Mouse (Mus musculus) neural tube, embryonic 12.5 days (tissue): ENCODE results near the gene Fmo3. TPM values are rescaled to one million over a fixed set of nuclear protein-coding genes. Genes with fewer than 3 reads are reported as not detected.

Experiments used
- ATAC-seq: fragments of 200-750 bp; cut with Nextera tagmentation; 2 replicates; pipeline ENCODE4 v1.8.0; 2017; ENCODE audit warnings: low read depth, mild to moderate bottlenecking, moderate TSS enrichment, moderate library complexity; ENCODE audit not compliant: low FRiP score
- H3K27ac ChIP-seq: fragments of 300-500 bp; sonication (generic); 2 replicates; pipeline ENCODE4 v1.5.1; 2016
- H3K27me3 ChIP-seq: fragments of 300-500 bp; sonication (generic); replicated peaks from 2 replicates; pipeline ENCODE4 v1.6.1; 2016; ENCODE audit warnings: mild to moderate bottlenecking
- H3K36me3 ChIP-seq: fragments of 300-500 bp; sonication (generic); 2 replicates; pipeline ENCODE4 v1.6.1; 2016; ENCODE audit warnings: mild to moderate bottlenecking
- H3K4me1 ChIP-seq: fragments of 300-500 bp; sonication (generic); 2 replicates; pipeline ENCODE4 v1.6.1; 2016
- H3K4me2 ChIP-seq: fragments of 300-500 bp; sonication (generic); replicated peaks from 2 replicates; pipeline ENCODE4 v1.6.1; 2016; ENCODE audit warnings: mild to moderate bottlenecking
- H3K4me3 ChIP-seq: fragments of 300-500 bp; sonication (generic); 2 replicates; pipeline ENCODE4 v1.5.1; 2016
- H3K9ac ChIP-seq: fragments of 300-500 bp; sonication (generic); 2 replicates; pipeline ENCODE4 v1.6.1; 2016; ENCODE audit warnings: mild to moderate bottlenecking
- H3K9me3 ChIP-seq: fragments of 300-500 bp; sonication (generic); 2 replicates; pipeline ENCODE4 v1.6.1; 2016; ENCODE audit warnings: mild to moderate bottlenecking
- WGBS: fragments of 180-500 bp; shearing (Covaris S2); methylation state at CpG from one replicate; pipeline ENCODE4 v1.1.7; 2016; 5-methylcytosine and 5-hydroxymethylcytosine counted together
- polyA plus RNA-seq: library from polyadenylated mRNA; unstranded; fragments of >200 nt; fragmentation: Nextera tagmentation; extraction: Ambion mirVana; gene quantifications from 2 replicates; pipeline ENCODE4 v1.2.1, GENCODE M21; 2016

Fmo3 gene
- polyA plus RNA-seq: not detected in 2 replicates

DNA sequence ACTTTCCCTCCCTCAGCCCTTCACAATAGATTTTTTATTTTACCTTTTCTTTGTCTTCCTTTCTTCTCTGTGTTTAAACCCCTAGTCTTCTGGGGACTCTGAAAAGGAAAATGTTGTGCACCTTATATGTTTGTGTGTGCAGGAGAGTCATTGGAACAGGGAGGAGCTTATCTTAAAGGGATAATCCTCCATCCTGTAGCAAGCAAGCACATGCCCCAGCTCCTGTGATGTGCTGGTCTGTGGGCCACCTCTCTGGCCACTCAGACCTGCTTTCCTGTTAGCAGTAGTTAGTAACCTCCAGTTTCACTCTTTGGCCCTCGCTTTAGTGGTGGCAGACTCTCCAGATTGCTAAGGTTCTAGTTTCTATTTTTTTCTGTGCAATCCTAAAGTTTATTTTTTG lies at the start of gene Fmo3:
Gene Fmo3 (minus strand): TSS at position 101 of the 400 bp plus-strand sequence.
- Histone ChIP-seq H3K27me3 (no peaks in the 10 kb centered on the region), H3K4me3 (no peak within 1 kb of the TSS), H3K4me1 (no peaks in the 10 kb centered on the region), H3K27ac (no peak within 1 kb of the TSS), H3K36me3 (no peaks in the 10 kb centered on the region), H3K9ac (no peak within 1 kb of the TSS), H3K4me2 (no peak within 1 kb of the TSS), H3K9me3 (no peaks in the 10 kb centered on the region)
- ATAC-seq: no peak
- 83% methylated on average over 1 of the region's 1 CpGs for WGBS

GRCm38 (mm10) chr1:163023075-163023474 lies 38.7 kb upstream of the Fmo3 start:
- Histone ChIP-seq H3K27ac (no peak overlapping the region), H3K4me1 (no peaks in the 10 kb centered on the region), H3K9me3 (no peaks in the 10 kb centered on the region), H3K27me3 (no peaks in the 10 kb centered on the region), H3K36me3 (no peaks in the 10 kb centered on the region), H3K4me3 (no peak overlapping the region), H3K4me2 (no peak overlapping the region), H3K9ac (no peak overlapping the region)
- ATAC-seq: no peak

DNA sequence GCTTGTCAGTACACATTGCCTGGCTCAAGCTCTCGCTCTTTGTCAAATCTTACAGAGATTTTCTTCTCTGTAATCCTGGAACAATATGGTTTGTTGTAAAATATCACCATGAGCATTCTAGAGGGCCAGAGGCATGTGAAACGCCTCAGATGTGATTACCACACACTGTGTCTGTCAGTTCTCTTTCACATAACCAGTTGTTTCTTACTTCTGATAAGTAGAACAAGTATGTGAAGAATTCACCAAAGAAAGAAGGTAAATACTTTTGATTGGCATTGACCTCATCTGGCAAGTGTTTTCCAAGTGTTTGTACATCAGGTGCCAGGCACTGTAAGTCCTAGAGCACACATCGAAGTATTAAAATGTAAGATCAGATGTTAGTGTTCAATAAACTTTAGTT lies 24.9 kb upstream of the Fmo3 start:
- H3K4me2 ChIP-seq: no peak overlapping the region
- ATAC-seq: no peak
- no peaks in the 10 kb centered on the region for H3K9me3 ChIP-seq
- H3K27me3 ChIP-seq: no peaks in the 10 kb centered on the region
- H3K9ac ChIP-seq: no peak overlapping the region
- no peak overlapping the region for H3K27ac ChIP-seq
- no peak overlapping the region for H3K4me3 ChIP-seq
- no peaks in the 10 kb centered on the region for H3K4me1 ChIP-seq
- no peaks in the 10 kb centered on the region for H3K36me3 ChIP-seq
- WGBS: 83% methylated on average over 3 of the region's 3 CpGs

DNA sequence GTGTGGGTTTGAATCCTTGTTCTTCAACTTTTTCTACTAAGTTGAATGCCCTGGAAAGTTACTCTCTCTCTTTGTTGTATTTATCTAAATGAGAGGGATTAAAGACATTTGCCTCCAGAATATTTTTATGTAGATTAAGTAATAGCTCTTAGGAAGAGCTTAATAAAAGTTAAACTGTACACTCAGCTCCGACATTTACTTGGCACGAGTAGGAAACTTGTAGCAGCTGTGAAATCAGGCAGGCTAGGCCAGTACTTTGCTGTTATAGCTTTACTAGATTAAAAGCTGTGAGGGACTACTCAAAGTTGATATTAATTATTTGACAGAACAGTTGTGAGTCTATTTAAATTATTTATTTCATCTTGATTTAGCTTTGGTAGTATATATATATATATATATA lies 19.2 kb upstream of the Fmo3 start:
- no peaks in the 10 kb centered on the region for H3K27me3 ChIP-seq
- H3K4me1 ChIP-seq: no peaks in the 10 kb centered on the region
- no peaks in the 10 kb centered on the region for H3K36me3 ChIP-seq
- H3K4me2 ChIP-seq: no peak overlapping the region
- no peak for ATAC-seq
- H3K4me3 ChIP-seq: no peak overlapping the region
- WGBS: 95% methylated on average over 2 of the region's 2 CpGs
- no peak overlapping the region for H3K9ac ChIP-seq
- no peak overlapping the region for H3K27ac ChIP-seq
- no peaks in the 10 kb centered on the region for H3K9me3 ChIP-seq

DNA sequence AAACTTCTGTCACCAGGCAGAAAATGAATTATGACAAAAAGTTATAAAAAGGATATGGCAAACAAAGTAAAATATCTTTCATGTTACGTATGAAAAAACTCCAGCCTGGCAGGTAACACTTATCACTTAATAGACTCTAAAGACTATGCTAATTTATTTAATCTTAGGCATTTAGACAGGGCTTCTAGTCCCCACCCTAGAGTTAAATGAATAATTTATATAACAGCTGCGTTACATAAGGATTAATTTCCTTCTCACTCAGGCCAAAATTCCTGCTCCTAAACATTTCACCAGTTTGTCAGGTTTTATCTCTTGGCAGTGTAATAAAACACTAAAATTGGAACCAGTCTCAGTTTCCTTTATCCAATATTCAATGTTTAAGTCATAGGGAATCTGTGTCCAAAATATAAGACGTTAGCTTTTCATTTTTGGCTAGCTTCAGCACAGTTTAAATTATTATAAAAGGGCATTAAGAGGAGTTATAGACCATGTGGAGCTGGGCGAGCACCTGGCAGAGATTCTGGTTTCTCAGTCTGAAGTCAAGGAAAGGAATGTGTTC lies 17.0 kb upstream of the Fmo3 start:
- WGBS: 83% methylated on average over 4 of the region's 4 CpGs

GRCm38 (mm10) chr1:162987546-162987945 lies 3.2 kb upstream of the Fmo3 start:
- ATAC-seq: no peak

More for the DNA sequence above, 17.0 kb upstream of the Fmo3 start:
- ATAC-seq: no peak
- Histone ChIP-seq H3K4me1 (no peaks in the 10 kb centered on the region), H3K4me2 (no peak overlapping the region), H3K36me3 (no peaks in the 10 kb centered on the region), H3K27me3 (no peaks in the 10 kb centered on the region), H3K27ac (no peak overlapping the region), H3K9ac (no peak overlapping the region), H3K4me3 (no peak overlapping the region), H3K9me3 (no peaks in the 10 kb centered on the region)

DNA sequence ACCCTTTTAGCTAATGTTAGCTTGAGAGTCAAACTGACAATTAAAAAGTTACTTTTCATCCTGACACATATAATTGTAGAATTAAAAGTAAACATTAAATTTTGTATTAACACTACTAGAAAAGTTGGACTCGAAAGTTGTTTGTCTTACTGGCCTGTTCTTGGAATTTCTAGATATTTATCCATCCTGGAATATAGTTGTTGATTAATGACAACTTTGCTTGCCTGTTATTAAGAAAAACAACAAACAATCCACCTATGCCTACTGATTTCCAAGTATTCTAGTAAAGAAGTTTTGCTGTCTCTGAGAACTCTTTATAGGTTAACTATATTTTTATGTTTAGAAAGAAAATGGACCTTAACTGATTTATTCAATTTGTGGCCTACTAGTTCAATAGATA lies 2.4 kb upstream of the Fmo3 start:
- Histone ChIP-seq H3K9me3 (no peaks in the 10 kb centered on the region), H3K4me1 (no peaks in the 10 kb centered on the region), H3K4me2 (no peak overlapping the region), H3K9ac (no peak overlapping the region), H3K27me3 (no peaks in the 10 kb centered on the region), H3K27ac (no peak overlapping the region), H3K4me3 (no peak overlapping the region), H3K36me3 (no peaks in the 10 kb centered on the region)
- ATAC-seq: no peak
- WGBS: 86% methylated on average over 1 of the region's 1 CpGs

More at GRCm38 (mm10) chr1:162987546-162987945, 3.2 kb upstream of the Fmo3 start:
- WGBS: 90% methylated on average over 3 of the region's 3 CpGs
- no peak overlapping the region for H3K4me2 ChIP-seq
- no peak overlapping the region for H3K27ac ChIP-seq
- no peak overlapping the region for H3K4me3 ChIP-seq
- no peaks in the 10 kb centered on the region for H3K9me3 ChIP-seq
- no peaks in the 10 kb centered on the region for H3K27me3 ChIP-seq
- no peak overlapping the region for H3K9ac ChIP-seq
- H3K36me3 ChIP-seq: no peaks in the 10 kb centered on the region
- H3K4me1 ChIP-seq: no peaks in the 10 kb centered on the region

- WGBS: 91% methylated on average over 2 of the region's 2 CpGs
- no peak overlapping the region for H3K4me2 ChIP-seq
- no peak overlapping the region for H3K4me3 ChIP-seq
- H3K27me3 ChIP-seq: no peaks in the 10 kb centered on the region
- no peaks in the 10 kb centered on the region for H3K4me1 ChIP-seq
- no peaks in the 10 kb centered on the region for H3K36me3 ChIP-seq
- H3K27ac ChIP-seq: no peak overlapping the region
- H3K9ac ChIP-seq: no peak overlapping the region
- no peaks in the 10 kb centered on the region for H3K9me3 ChIP-seq
- ATAC-seq: no peak
Observed at GRCm38 (mm10) chr1:162986121-162986748, 1.9 kb upstream of the Fmo3 start.

DNA sequence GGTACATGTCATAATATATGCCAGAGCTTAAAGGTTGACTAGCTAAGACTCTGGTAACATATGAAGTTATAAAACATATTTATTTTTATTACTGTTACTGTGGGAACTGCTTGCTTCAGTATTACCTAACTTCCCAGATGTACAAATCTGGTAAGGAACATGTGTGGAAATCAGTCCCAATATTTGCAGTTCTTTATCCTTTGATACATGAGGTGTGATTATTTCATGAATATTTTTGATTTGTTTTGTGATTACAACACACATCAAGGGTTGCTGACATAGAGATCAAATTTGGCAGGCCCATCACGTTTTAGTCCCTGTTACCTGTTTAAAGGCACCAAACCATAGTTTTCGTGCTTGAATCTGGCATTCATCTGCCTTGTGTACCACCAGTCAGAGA lies 20.8 kb downstream of the Fmo3 start:
- H3K4me2 ChIP-seq: no peak overlapping the region
- no peaks in the 10 kb centered on the region for H3K4me1 ChIP-seq
- no peak for ATAC-seq
- no peak overlapping the region for H3K4me3 ChIP-seq
- H3K36me3 ChIP-seq: no peaks in the 10 kb centered on the region
- no peaks in the 10 kb centered on the region for H3K9me3 ChIP-seq
- no peak overlapping the region for H3K27ac ChIP-seq
- no peak overlapping the region for H3K9ac ChIP-seq
- WGBS: 74% methylated on average over 2 of the region's 2 CpGs
- H3K27me3 ChIP-seq: no peaks in the 10 kb centered on the region

DNA sequence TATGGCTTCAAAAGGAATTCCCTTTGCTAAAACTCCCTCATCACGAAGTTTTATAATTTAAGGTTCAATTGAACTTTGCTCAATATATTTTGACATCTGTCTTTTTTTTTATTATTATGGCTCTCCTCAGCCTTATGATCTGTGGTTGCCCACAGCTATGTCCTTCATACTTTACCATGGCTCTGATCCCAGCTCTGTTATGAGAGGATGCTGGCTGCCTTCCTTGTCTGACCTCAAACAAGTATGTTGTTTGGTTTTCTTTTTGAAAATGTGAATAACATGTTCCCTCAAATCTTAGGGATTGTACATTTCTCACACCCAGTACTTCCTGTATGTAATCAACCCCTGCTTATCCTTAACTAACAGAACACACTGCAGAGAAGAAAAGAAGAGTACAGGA lies 26.9 kb downstream of the Fmo3 start:
- no peak overlapping the region for H3K9ac ChIP-seq
- 94% methylated on average over 1 of the region's 1 CpGs for WGBS
- H3K4me1 ChIP-seq: no peaks in the 10 kb centered on the region
- ATAC-seq: no peak
- no peaks in the 10 kb centered on the region for H3K27me3 ChIP-seq
- H3K27ac ChIP-seq: no peak overlapping the region
- H3K4me3 ChIP-seq: no peak overlapping the region
- no peaks in the 10 kb centered on the region for H3K36me3 ChIP-seq
- no peak overlapping the region for H3K4me2 ChIP-seq
- H3K9me3 ChIP-seq: no peaks in the 10 kb centered on the region

DNA sequence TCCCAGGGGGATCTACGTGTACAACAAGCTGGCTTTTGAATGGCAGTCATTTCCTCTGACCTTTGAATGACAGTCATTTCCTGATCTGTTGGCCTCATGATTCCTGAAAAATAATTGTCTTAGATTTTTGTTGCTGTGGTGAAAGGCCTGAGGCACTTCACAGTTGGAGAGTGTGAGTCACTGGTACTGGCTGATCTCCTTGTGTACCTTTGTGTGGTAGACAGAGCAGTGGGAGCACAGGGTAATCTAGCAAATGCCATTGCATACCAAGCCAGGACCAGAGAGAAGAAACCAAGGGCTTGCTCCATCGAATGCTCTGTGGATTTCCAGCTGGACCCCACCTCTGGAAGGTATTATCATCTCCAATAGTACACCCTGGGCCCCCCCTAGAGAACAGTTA lies 31.2 kb downstream of the Fmo3 start:
- Histone ChIP-seq H3K4me2 (no peak overlapping the region), H3K27me3 (no peaks in the 10 kb centered on the region), H3K4me1 (no peaks in the 10 kb centered on the region), H3K9ac (no peak overlapping the region), H3K27ac (no peak overlapping the region), H3K4me3 (no peak overlapping the region), H3K9me3 (no peaks in the 10 kb centered on the region), H3K36me3 (no peaks in the 10 kb centered on the region)
- no peak for ATAC-seq
- WGBS: 57% methylated on average over 2 of the region's 2 CpGs

- no peak for ATAC-seq
- Histone ChIP-seq H3K9ac (no peak overlapping the region), H3K4me2 (no peak overlapping the region), H3K36me3 (no peaks in the 10 kb centered on the region), H3K4me1 (0 out of 2 replicates have a peak, but pooled peaks cover 2% of the 10 kb centered on the region), H3K27ac (no peak overlapping the region), H3K9me3 (no peaks in the 10 kb centered on the region), H3K4me3 (no peak overlapping the region), H3K27me3 (no peaks in the 10 kb centered on the region)
- 97% methylated on average over 1 of the region's 1 CpGs for WGBS
Observed at GRCm38 (mm10) chr1:162949763-162950162, 34.6 kb downstream of the Fmo3 start.

- 87% methylated on average over 6 of the region's 6 CpGs for WGBS
- ATAC-seq: no peak; the same call in 1 of the 2 replicates
Observed at GRCm38 (mm10) chr1:162947934-162948333, 36.4 kb downstream of the Fmo3 start.

More at GRCm38 (mm10) chr1:162947934-162948333, 36.4 kb downstream of the Fmo3 start:
- Histone ChIP-seq H3K27ac (no peak overlapping the region), H3K36me3 (no peaks in the 10 kb centered on the region), H3K4me1 (0 out of 2 replicates have a peak, but pooled peaks cover 2% of the 10 kb centered on the region), H3K4me3 (no peak overlapping the region), H3K4me2 (no peak overlapping the region), H3K27me3 (no peaks in the 10 kb centered on the region), H3K9me3 (no peaks in the 10 kb centered on the region), H3K9ac (no peak overlapping the region)
